Mouse (Mus musculus) hindbrain, embryonic 11.5 days (tissue): Measurements from ENCODE around the gene Zdhhc18. TPM values are rescaled to one million over a fixed set of nuclear protein-coding genes. Genes with fewer than 3 reads are reported as not detected.
A peak's percentile ranks its signal among the peaks of the same experiment; 100 is the strongest.

Experiments used
- ATAC-seq: fragments of 200-750 bp; cut with Nextera tagmentation; 2 replicates; pipeline ENCODE4 v1.8.0; 2017; ENCODE audit warnings: mild to moderate bottlenecking, moderate TSS enrichment, moderate library complexity; ENCODE audit not compliant: low FRiP score
- DNase-seq: peaks from one replicate; pipeline ENCODE4 v3.0.0-alpha.2; 2015; ENCODE audit warnings: low spot score
- H3K27ac ChIP-seq: fragments of 300-500 bp; sonication (generic); 2 replicates; pipeline ENCODE4 v1.5.1; 2014; ENCODE audit warnings: mild to moderate bottlenecking, low read depth, low read length
- H3K27me3 ChIP-seq: fragments of 300-500 bp; sonication (generic); 2 replicates; pipeline ENCODE4 v1.6.1; 2014; ENCODE audit warnings: mild to moderate bottlenecking, low read length, moderate library complexity, mixed read lengths; ENCODE audit not compliant: control insufficient read depth, insufficient read depth
- H3K36me3 ChIP-seq: fragments of 300-500 bp; sonication (generic); 2 replicates; pipeline ENCODE4 v1.6.1; 2014; ENCODE audit warnings: mild to moderate bottlenecking, low read length, moderate library complexity, mixed read lengths; ENCODE audit not compliant: control insufficient read depth, insufficient read depth
- H3K4me1 ChIP-seq: fragments of 300-500 bp; sonication (generic); replicated peaks from 2 replicates; pipeline ENCODE4 v1.6.1; 2014; ENCODE audit warnings: low read length, mixed read lengths; ENCODE audit not compliant: control insufficient read depth, insufficient read depth
- H3K4me2 ChIP-seq: fragments of 300-500 bp; sonication (generic); replicated peaks from 2 replicates; pipeline ENCODE4 v1.6.1; 2014; ENCODE audit warnings: mild to moderate bottlenecking, low read depth, low read length
- H3K4me3 ChIP-seq: fragments of 300-500 bp; sonication (generic); 2 replicates; pipeline ENCODE4 v1.5.1; 2014; ENCODE audit warnings: low read depth, low read length
- H3K9ac ChIP-seq: fragments of 300-500 bp; sonication (generic); 2 replicates; pipeline ENCODE4 v1.6.1; 2014; ENCODE audit warnings: low read depth, low read length
- H3K9me3 ChIP-seq: fragments of 300-500 bp; sonication (generic); 2 replicates; pipeline ENCODE4 v1.6.1; 2016; ENCODE audit warnings: low read length; ENCODE audit not compliant: control insufficient read depth
- WGBS: fragments of 180-500 bp; shearing (Covaris S2); extraction: QIAGEN DNeasy Blood & Tissue Kit; methylation state at CpG from one replicate; pipeline ENCODE4 v1.1.7; 2014; 5-methylcytosine and 5-hydroxymethylcytosine counted together
- polyA plus RNA-seq: library from polyadenylated mRNA; unstranded; fragments of >200 nt; fragmentation: Nextera tagmentation; extraction: Ambion mirVana; gene quantifications from 2 replicates; pipeline ENCODE4 v1.2.1, GENCODE M21; 2014

The Zdhhc18 gene
- 2.0 and 2.8 TPM in 2 replicates for polyA plus RNA-seq

- no peak for ATAC-seq
- Histone ChIP-seq H3K27me3 (no peaks in the 10 kb centered on the region), H3K4me1 (no peaks in the 10 kb centered on the region), H3K9me3 (no peaks in the 10 kb centered on the region), H3K4me3 (no peak within 1 kb of the TSS), H3K36me3 (no peaks in the 10 kb centered on the region), H3K4me2 (no peak within 1 kb of the TSS), H3K9ac (no peak within 1 kb of the TSS), H3K27ac (no peak within 1 kb of the TSS)
- WGBS, result 38% methylated on average over 7 of the region's 7 CpGs
- DNase-seq, result peak; percentile 84
Measured at GRCm38 (mm10) chr4:133649989-133650699, at the start of gene Zdhhc18. Gene Zdhhc18, minus strand, starts transcription at chr4:133650154.

- ATAC-seq, result no peak
- H3K9me3 ChIP-seq, result no peaks in the 10 kb centered on the region
- no peak overlapping the region for H3K9ac ChIP-seq
- no peaks in the 10 kb centered on the region for H3K4me1 ChIP-seq
- no peak overlapping the region for H3K4me3 ChIP-seq
- H3K4me2 ChIP-seq, result no peak overlapping the region
- H3K27me3 ChIP-seq, result no peaks in the 10 kb centered on the region
- peaks cover 22% of the 10 kb centered on the region for H3K36me3 ChIP-seq
- 91% methylated on average over 3 of the region's 3 CpGs for WGBS
- H3K27ac ChIP-seq, result no peak overlapping the region
- no peak for DNase-seq
Measured at GRCm38 (mm10) chr4:133695363-133695762, 45.4 kb upstream of the Zdhhc18 start.

DNA sequence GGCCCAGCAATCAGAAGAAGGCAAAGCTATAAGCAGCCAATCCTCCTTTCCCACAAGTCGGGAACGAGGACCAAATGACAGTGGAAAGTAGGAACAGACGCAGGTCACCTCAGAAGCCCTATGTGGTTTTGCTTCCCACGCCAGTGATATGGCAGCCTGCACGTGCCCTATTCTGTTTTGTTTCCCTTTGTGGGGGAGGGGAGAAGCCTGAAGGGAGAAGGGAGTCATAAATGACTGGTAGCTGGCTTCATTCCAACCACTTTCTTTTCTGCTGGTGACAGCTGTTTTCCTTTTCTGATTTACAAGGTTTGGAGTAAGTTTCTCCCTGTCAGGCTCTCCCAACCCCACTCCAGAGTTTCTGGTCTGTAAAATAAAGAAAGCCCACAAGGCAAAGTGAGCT, 40.3 kb upstream of the Zdhhc18 start:
- H3K9ac ChIP-seq, result no peak overlapping the region
- H3K4me2 ChIP-seq, result no peak overlapping the region
- no peak overlapping the region for H3K27ac ChIP-seq
- no peaks in the 10 kb centered on the region for H3K9me3 ChIP-seq
- 70% methylated on average over 5 of the region's 5 CpGs for WGBS
- DNase-seq (no peak), ATAC-seq (no peak)
- peaks cover 56% of the 10 kb centered on the region for H3K36me3 ChIP-seq
- H3K4me3 ChIP-seq, result no peak overlapping the region
- no peaks in the 10 kb centered on the region for H3K4me1 ChIP-seq
- no peaks in the 10 kb centered on the region for H3K27me3 ChIP-seq

DNA sequence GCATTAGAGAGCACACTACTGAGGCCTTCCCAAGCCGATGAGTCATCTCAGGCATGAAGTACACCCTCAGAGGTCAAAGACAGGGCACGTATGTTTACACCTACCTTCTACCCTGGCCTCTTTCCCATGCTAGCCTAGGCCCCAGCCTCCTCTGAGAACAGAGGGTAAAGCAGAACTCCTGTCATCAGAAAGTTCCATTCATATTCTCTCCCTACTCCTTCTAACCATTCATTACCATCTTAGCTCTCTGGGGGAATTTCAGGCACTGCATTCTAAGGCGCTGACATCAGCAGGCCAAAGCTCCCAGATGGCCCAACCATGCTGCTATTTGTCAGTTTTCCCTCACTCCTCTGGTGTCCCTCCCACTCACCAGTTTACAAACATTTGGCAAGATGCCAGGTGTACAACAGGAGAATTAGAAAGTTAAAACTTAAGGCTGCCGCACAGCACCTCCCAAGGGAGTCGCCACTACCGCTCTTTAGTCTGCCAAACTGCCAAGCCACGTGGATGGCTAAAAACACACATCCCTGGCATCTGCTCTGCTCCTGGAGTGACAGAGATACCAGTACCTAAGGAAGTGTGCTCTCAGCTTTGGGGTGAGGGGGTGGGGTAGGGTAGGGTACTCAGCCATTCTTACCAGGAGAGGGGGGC, 38.6 kb upstream of the Zdhhc18 start:
- ATAC-seq (no peak), DNase-seq (no peak)
- Histone ChIP-seq H3K27me3 (no peaks in the 10 kb centered on the region), H3K9ac (no peak overlapping the region), H3K4me2 (no peak overlapping the region), H3K36me3 (peaks cover 64% of the 10 kb centered on the region), H3K27ac (no peak overlapping the region), H3K4me3 (no peak overlapping the region), H3K9me3 (no peaks in the 10 kb centered on the region), H3K4me1 (no peaks in the 10 kb centered on the region)
- 88% methylated on average over 7 of the region's 7 CpGs for WGBS

DNA sequence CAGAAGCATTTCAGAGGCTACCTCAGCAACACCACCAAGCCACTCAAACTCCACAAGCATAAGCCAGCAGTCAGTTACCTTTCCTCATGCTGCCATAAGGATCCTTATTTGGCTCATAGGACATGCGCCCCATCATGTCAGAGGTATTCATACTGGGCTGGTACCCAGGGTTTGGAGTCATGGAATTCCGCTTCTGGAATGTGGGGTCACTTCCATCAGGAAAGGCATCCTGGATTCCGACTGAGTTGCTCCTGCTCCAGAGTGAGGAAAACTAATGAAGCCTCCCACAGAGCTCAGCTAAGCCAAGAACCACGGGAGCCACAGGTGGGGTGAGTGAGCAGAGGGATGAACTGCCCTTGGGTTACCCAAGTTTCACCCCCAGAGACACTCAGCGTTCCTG, 37.2 kb upstream of the Zdhhc18 start:
- WGBS, result 92% methylated on average over 5 of the region's 5 CpGs

DNA sequence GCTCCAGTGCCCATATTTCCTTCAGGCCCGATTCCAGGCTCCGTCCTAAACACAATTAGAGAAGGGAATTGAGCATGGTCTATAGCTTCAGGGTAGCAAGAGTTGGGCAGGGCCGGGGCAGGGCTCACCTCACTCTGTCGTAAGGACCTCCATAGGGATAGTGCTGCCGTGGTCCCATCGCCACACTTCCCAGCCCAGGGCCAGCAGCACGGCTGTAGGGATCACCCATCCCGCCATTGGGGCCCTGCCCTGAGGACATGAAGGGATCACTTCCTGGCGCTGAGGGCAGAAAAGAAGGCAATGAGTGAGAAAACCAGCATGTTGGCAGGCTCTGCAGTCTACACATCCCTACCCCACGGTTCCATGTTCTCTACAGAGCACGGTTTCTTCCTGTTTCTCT, 36.6 kb upstream of the Zdhhc18 start:
- no peaks in the 10 kb centered on the region for H3K4me1 ChIP-seq
- H3K27ac ChIP-seq, result no peak overlapping the region
- no peak overlapping the region for H3K4me3 ChIP-seq
- H3K9me3 ChIP-seq, result no peaks in the 10 kb centered on the region
- DNase-seq (no peak), ATAC-seq (no peak)
- no peak overlapping the region for H3K4me2 ChIP-seq
- H3K9ac ChIP-seq, result no peak overlapping the region
- 92% methylated on average over 11 of the region's 11 CpGs for WGBS
- no peaks in the 10 kb centered on the region for H3K27me3 ChIP-seq
- H3K36me3 ChIP-seq, result peaks cover 54% of the 10 kb centered on the region

More for the DNA sequence above, 37.2 kb upstream of the Zdhhc18 start:
- ATAC-seq (no peak), DNase-seq (no peak)
- Histone ChIP-seq H3K27me3 (no peaks in the 10 kb centered on the region), H3K4me1 (no peaks in the 10 kb centered on the region), H3K36me3 (peaks cover 59% of the 10 kb centered on the region), H3K9me3 (no peaks in the 10 kb centered on the region), H3K4me2 (no peak overlapping the region), H3K9ac (no peak overlapping the region), H3K27ac (no peak overlapping the region), H3K4me3 (no peak overlapping the region)

- Histone ChIP-seq H3K9me3 (no peaks in the 10 kb centered on the region), H3K27me3 (no peaks in the 10 kb centered on the region), H3K36me3 (peaks cover 23% of the 10 kb centered on the region), H3K4me1 (no peaks in the 10 kb centered on the region; the same call in none of the 2 replicates), H3K4me3 (no peak overlapping the region), H3K4me2 (no peak overlapping the region), H3K9ac (no peak overlapping the region), H3K27ac (no peak overlapping the region)
- WGBS, result 87% methylated on average over 14 of the region's 14 CpGs
- no peak for DNase-seq
- no peak for ATAC-seq
Measured at GRCm38 (mm10) chr4:133680206-133680786, 30.3 kb upstream of the Zdhhc18 start.

GRCm38 (mm10) chr4:133679629-133680028, 29.7 kb upstream of the Zdhhc18 start:
- Histone ChIP-seq H3K9me3 (no peaks in the 10 kb centered on the region), H3K9ac (no peak overlapping the region), H3K4me2 (no peak overlapping the region), H3K4me1 (no peaks in the 10 kb centered on the region; the same call in none of the 2 replicates), H3K27ac (no peak overlapping the region), H3K36me3 (peaks cover 16% of the 10 kb centered on the region), H3K27me3 (no peaks in the 10 kb centered on the region), H3K4me3 (no peak overlapping the region)
- 94% methylated on average over 7 of the region's 7 CpGs for WGBS
- ATAC-seq (no peak), DNase-seq (no peak)
